Mouse (Mus musculus) adrenal gland, postnatal 25 days (tissue): Measurements from ENCODE around the gene Gm20390. TPM values are rescaled to one million over a fixed set of nuclear protein-coding genes. Genes with fewer than 3 reads are reported as not detected.

Source experiments
- total RNA-seq: library from RNA; stranded (reverse); gene quantifications from 2 replicates; pipeline ENCODE4 v1.2.3, GENCODE M21; 2021

Gene Gm20390
- total RNA-seq, 1 experiment from 2014 or later: 63.2 TPM

Other genes starting within 250 kb of the Gm20390 start
- gene Utp18, start 82.5 kb downstream of the Gm20390 start, total RNA-seq: 22.2 and 24.2 TPM in 2 replicates
- gene Mbtd1, start 82.4 kb downstream of the Gm20390 start, total RNA-seq: 30.2 and 38.1 TPM in 2 replicates
- 405 and 487 TPM in 2 replicates for gene Nme2, start 12.0 kb downstream of the Gm20390 start, total RNA-seq
- 21.4 and 34.2 TPM in 2 replicates for gene Nme1, start 228 bp upstream of the Gm20390 start, total RNA-seq
- 98.6 and 120 TPM in 2 replicates for gene Spag9, start 27.8 kb upstream of the Gm20390 start, total RNA-seq
- gene Tob1, start 243.2 kb upstream of the Gm20390 start, total RNA-seq: 245 and 267 TPM in 2 replicates